Mouse (Mus musculus) small intestine, adult 2 months (tissue): Measurements from ENCODE around the gene Slc6a20a.

Experiments used
- CTCF ChIP-seq: fragments of 200-500 bp; IDR thresholded peaks from 2 replicates; pipeline ENCODE4 v1.5.1; 2012; ENCODE audit warnings: low read depth, mild to moderate bottlenecking, control low read depth, inconsistent platforms, low read length, moderate library complexity, mixed read lengths; ENCODE audit not compliant: insufficient replicate concordance, insufficient read length; ENCODE audit errors: extremely low read depth
- POLR2A ChIP-seq: fragments of 200-500 bp; IDR thresholded peaks from 2 replicates; pipeline ENCODE4 v1.6.1; 2012; ENCODE audit warnings: low read depth, mild to moderate bottlenecking, control low read depth, inconsistent platforms, low read length, moderate library complexity

GRCm38 (mm10) chr9:123625821-123626220 lies 52.9 kb downstream of the Slc6a20a start:
- no peak for TF ChIP-seq CTCF
- TF ChIP-seq POLR2A: no peak
